Mouse (Mus musculus): ENCODE results near the gene Med13l.

DNA sequence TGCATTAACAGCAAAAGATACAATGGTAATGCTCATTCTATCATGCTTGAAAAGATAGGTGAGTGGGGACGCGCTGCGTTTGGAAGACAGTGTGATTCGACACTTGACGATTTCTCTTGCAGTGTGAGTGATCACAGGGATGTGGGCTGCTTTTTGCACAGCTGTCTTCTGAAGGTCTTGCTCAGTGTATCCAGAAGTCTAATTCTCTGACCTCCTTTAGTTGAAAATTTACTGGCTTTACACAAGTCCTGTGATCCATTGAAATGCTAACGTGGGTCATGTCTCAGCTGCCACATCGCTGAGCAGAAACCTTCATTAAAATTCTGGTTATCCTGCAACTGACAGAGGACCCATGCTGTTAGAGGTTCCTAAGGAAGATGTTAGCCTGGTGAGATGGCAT lies 107.4 kb downstream of the Med13l start:
- TF ChIP-seq GATA1 (IDR thresholded peaks at IDR 0.05; ENCODE audit: low read length): no peak
- TF ChIP-seq TAL1 (IDR thresholded peaks at IDR 0.05; ENCODE audit: low read length): no peak

All from erythroblast, embryonic 14.5 days (primary cell).